Mouse (Mus musculus) activated CD4-positive, CD25-positive, alpha-beta regulatory T cell, adult 9 weeks (primary cell): Measurements from ENCODE around the gene Aox2. TPM values are rescaled to one million over a fixed set of nuclear protein-coding genes. Genes with fewer than 3 reads are reported as not detected.

Experiments
- polyA plus RNA-seq: library from polyadenylated mRNA; unstranded; fragments of 100-300 nt; shearing (Covaris generic); gene quantifications from one replicate; pipeline ENCODE4 v1.2.1, GENCODE M21; 2017

Gene Aox2
- polyA plus RNA-seq, result not detected

DNA sequence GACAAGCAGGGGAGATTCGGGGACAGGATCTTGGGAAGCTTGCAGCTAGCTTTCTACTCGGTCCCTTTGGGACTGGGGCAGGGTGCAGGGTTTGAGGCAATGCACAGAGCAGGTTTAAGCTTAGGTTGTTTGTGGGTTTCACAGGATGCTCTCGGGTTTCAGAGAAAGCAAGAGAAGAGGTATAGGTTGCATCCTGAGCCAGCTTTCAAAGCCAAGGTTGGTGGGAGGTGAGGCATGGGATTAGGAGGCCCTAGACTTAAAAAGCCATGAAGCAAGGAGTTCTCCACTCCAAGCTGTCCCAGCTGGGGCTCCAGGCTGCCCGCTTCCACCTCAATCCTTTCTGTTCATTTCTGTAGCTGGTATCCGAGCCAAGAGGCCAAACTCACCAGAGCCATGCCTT, at the start of gene Aox2:
Aox2 (plus strand) TSS at position 301 of the 400 bp plus-strand sequence.

DNA sequence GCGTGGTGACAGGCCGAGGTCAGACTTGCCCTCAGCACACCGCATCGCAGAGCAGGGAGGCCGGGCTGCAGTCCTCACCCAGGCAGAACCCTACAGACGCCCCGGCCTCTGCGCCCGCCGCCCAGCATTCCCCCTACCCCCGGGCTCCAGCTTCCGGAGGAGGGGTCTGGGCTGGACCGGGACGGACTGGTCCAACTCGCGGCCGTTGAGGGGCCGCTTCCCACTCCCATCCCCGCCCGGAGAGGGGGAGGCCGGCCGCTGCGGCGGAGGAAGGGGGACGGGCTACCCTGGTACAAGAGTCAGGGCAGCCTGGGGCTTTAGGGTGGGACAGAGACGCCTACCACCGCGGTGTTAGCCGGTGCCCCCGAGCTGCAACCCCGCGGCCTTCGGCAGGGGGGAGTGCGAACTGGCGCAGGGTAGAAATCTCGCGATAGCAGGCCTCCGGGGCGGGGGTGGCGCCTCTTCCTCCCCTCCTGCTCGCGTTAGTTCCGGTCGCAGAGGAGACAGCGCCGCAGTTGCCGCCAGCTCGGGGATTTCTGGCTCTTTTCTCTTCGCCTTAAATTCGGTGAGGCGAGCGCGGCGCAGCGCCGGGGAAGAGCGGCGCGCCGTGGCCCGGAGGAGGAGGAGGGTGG, 114.6 kb downstream of the Aox2 start, which contains the start of gene Bzw1:
Bzw1 (plus strand) TSS at position 247 of the 632 bp plus-strand sequence.

DNA sequence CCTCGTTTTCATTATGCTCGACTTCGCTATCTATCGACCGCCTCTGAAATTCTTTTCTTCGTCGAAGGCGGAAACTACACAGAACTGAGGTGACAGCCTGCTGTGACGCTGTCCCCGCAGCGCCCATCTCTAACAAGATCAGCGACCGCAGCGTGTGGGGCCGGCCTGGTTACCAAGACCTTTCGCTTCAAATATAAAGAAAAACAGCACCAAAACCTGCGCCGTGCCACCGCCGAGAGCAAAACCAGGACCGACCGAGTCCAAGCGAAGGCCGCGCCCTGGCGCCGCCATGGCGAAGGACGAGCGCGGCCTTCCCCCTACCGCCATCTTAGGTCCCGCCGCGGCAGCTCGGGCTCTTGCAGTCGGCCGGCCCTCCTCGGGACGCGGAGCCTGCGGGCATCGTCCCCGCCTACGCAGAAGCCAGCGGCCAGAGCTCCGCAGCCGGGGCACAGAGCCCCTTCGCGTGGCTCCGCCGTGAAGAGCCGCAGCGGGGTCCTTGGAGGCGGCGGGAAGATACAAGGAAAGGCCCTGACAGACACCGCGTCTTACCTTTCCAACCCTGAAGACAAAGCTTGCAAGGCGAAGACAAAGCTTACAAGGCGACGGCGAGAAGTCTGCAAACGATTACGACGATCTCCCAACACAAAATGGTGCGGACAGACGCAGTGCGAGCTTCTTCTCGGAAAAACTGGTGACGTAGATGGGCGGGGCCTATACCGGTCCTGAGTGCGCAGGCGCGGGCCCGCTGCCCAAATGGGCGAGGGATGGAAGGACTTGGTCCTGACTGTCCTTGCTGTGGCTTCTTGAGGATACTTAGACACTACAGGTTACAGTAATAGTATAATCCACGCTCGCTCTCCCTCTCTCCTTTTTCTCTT, 145.5 kb downstream of the Aox2 start, which contains the start of gene Clk1:
Clk1 (minus strand) TSS at position 696 of the 878 bp plus-strand sequence.

Other genes with a start within 250 kb of the Aox2 start
- not detected for gene Aox1, start 248.4 kb upstream of the Aox2 start, polyA plus RNA-seq
- not detected for gene Aox3, start 165.2 kb upstream of the Aox2 start, polyA plus RNA-seq
- gene Aox4, start 67.9 kb upstream of the Aox2 start, polyA plus RNA-seq, result not detected
- gene Bzw1, start 114.6 kb downstream of the Aox2 start, polyA plus RNA-seq, result 393 TPM
- 417 TPM for gene Clk1, start 145.7 kb downstream of the Aox2 start, polyA plus RNA-seq
- gene Nif3l1, start 166.8 kb downstream of the Aox2 start, polyA plus RNA-seq, result 39.8 TPM
- 81.9 TPM for gene Ppil3, start 167.2 kb downstream of the Aox2 start, polyA plus RNA-seq
- 32.0 TPM for gene Orc2, start 226.8 kb downstream of the Aox2 start, polyA plus RNA-seq